Mouse (Mus musculus) spleen, adult 2 months (tissue): Measurements from ENCODE around the gene Mfap1a.
"Not testable (repeated sequence)": the region's sequence is repeated elsewhere in the genome, so short reads cannot be mapped to it uniquely, and the experiment has no call there.

ENCODE experiments used
- CTCF ChIP-seq: fragments of 200-500 bp; IDR thresholded peaks from 2 replicates; pipeline ENCODE4 v1.5.1; 2011; ENCODE audit warnings: mild to moderate bottlenecking, inconsistent platforms; ENCODE audit not compliant: insufficient read depth, insufficient read length, insufficient replicate concordance; ENCODE audit errors: extremely low read depth
- POLR2A ChIP-seq: fragments of 200-500 bp; IDR thresholded peaks from 2 replicates; pipeline ENCODE4 v1.6.1; 2011; ENCODE audit warnings: low read depth, low read length, inconsistent platforms

DNA sequence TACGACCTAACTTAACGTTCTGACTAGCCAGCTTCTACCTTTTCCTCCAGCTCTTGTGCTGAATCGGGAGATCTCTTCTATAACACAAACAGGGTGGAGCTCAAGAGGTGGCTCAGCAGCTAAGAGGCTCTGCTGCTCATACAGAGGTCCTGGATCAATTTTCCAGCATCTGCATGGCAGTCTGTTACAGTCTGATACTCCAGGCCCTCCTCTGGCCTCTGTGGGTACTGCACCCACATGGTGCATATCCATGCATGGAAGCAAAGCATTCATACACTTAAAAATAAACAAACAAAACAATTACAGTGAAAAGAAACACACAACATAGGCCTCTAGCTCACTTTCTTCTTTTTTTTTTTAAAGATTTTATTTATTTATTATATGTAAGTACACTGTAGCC is 33.7 kb downstream of the Mfap1a start:
- not testable (repeated sequence) for TF ChIP-seq CTCF, POLR2A
